Mouse (Mus musculus) CH12.LX (cell line): ENCODE measurements around the gene Gtpbp6. TPM values are rescaled to one million over a fixed set of nuclear protein-coding genes. Genes with fewer than 3 reads are reported as not detected.

Source experiments
- DNase-seq: peaks from one replicate; pipeline ENCODE4 v3.0.0-alpha.2; 2013; ENCODE audit errors: extremely low read depth
- H3K27ac ChIP-seq: 2 replicates; pipeline ENCODE4 v1.5.1; 2012; ENCODE audit warnings: low read depth, mild to moderate bottlenecking, control low read depth, moderate library complexity; ENCODE audit not compliant: insufficient read depth
- H3K27me3 ChIP-seq: replicated peaks from 2 replicates; pipeline ENCODE3; 2012; ENCODE audit warnings: inconsistent platforms
- H3K36me3 ChIP-seq, 2 experiments: replicated peaks in 1 of 2; 2 replicates each; pipeline versions ENCODE3 to v1.6.1; 2012; ENCODE audit warnings: inconsistent platforms in 1 of 2, low read length in 1 of 2, mild to moderate bottlenecking in 1 of 2, mixed read lengths in 1 of 2, moderate library complexity in 1 of 2; ENCODE audit not compliant: control insufficient read depth in 1 of 2, insufficient read depth in 1 of 2
- H3K4me1 ChIP-seq, 2 experiments: 2 replicates each; pipeline ENCODE4 v1.6.1; 2012; ENCODE audit warnings: inconsistent platforms in 1 of 2, moderate library complexity in 1 of 2; ENCODE audit not compliant: insufficient read depth in 2 of 2, control insufficient read depth in 1 of 2
- H3K4me2 ChIP-seq: 2 replicates; pipeline ENCODE4 v1.6.1; 2012; ENCODE audit warnings: low read depth, mild to moderate bottlenecking, control low read depth; ENCODE audit not compliant: poor library complexity, insufficient read depth, severe bottlenecking
- H3K4me3 ChIP-seq, 3 experiments: fragments of 150-350 bp in 1 of 3; sonication (generic) in 1 of 3; replicated peaks in 1 of 3; 2 replicates each; pipeline versions ENCODE3 to v1.5.1; 2011 to 2012; ENCODE audit warnings: low read depth in 2 of 3, low read length in 2 of 3, mild to moderate bottlenecking in 2 of 3, moderate library complexity in 2 of 3, control low read depth in 1 of 3, improper control_type of control experiment in 1 of 3, inconsistent platforms in 1 of 3, mixed read lengths in 1 of 3; ENCODE audit not compliant: poor library complexity in 1 of 3
- H3K79me2 ChIP-seq: replicated peaks from 2 replicates; pipeline ENCODE4 v1.6.1; 2012; ENCODE audit warnings: mild to moderate bottlenecking, moderate library complexity; ENCODE audit not compliant: control insufficient read depth, poor library complexity, insufficient read depth, severe bottlenecking; ENCODE audit errors: extremely low read depth
- H3K9ac ChIP-seq: 2 replicates; pipeline ENCODE4 v1.6.1; 2012; ENCODE audit warnings: low read depth, mild to moderate bottlenecking, control low read depth, moderate library complexity; ENCODE audit not compliant: insufficient read depth
- H3K9me3 ChIP-seq: replicated peaks from 2 replicates; pipeline ENCODE3; 2012; ENCODE audit warnings: low read length, inconsistent platforms, mixed read lengths
- CHD2 ChIP-seq: IDR thresholded peaks from 2 replicates; pipeline ENCODE4 v1.6.1; 2011; ENCODE audit warnings: low read length, improper control_type of control experiment
- E2F4 ChIP-seq: IDR thresholded peaks from 2 replicates; pipeline ENCODE4 v1.6.1; 2011; ENCODE audit warnings: low read depth, low read length, improper control_type of control experiment; ENCODE audit not compliant: insufficient replicate concordance
- GABPA ChIP-seq: IDR thresholded peaks from 2 replicates; pipeline ENCODE4 v1.6.1; 2012; ENCODE audit warnings: low read depth, low read length, improper control_type of control experiment, inconsistent platforms; ENCODE audit not compliant: insufficient replicate concordance
- IRF4 ChIP-seq: IDR thresholded peaks from 2 replicates; pipeline ENCODE4 v1.6.1; 2014; ENCODE audit warnings: low read depth, mild to moderate bottlenecking, inconsistent platforms, low read length, improper control_type of control experiment
- JUN ChIP-seq: IDR thresholded peaks from 2 replicates; pipeline ENCODE4 v1.6.1; 2011; ENCODE audit warnings: low read depth, mild to moderate bottlenecking, low read length, improper control_type of control experiment, moderate library complexity; ENCODE audit not compliant: insufficient read depth
- JUND ChIP-seq: conservative IDR thresholded peaks from 2 replicates; pipeline ENCODE4 v1.6.1; 2011; ENCODE audit warnings: low read depth, low read length, improper control_type of control experiment
- NRF1 ChIP-seq: IDR thresholded peaks from 2 replicates; pipeline ENCODE4 v1.6.1; 2014; ENCODE audit warnings: low read depth, mild to moderate bottlenecking, inconsistent platforms, low read length, improper control_type of control experiment, moderate library complexity
- POLR2A ChIP-seq: IDR thresholded peaks from 2 replicates; pipeline ENCODE4 v1.6.1; 2011; ENCODE audit warnings: low read depth, mild to moderate bottlenecking, improper control_type of control experiment, low read length
- RAD21 ChIP-seq: IDR thresholded peaks from 2 replicates; pipeline ENCODE4 v1.6.1; 2011; ENCODE audit warnings: low read depth, mild to moderate bottlenecking, low read length, improper control_type of control experiment, moderate library complexity
- RCOR1 ChIP-seq: conservative IDR thresholded peaks from 2 replicates; pipeline ENCODE4 v1.6.1; 2012; ENCODE audit warnings: low read depth, mild to moderate bottlenecking, inconsistent platforms, low read length, improper control_type of control experiment
- SIN3A ChIP-seq: IDR thresholded peaks from 2 replicates; pipeline ENCODE4 v1.6.1; 2012; ENCODE audit warnings: low read length, improper control_type of control experiment, inconsistent platforms
- TCF12 ChIP-seq: IDR thresholded peaks from 2 replicates; pipeline ENCODE4 v1.6.1; 2014; ENCODE audit warnings: low read depth, mild to moderate bottlenecking, inconsistent platforms, low read length, improper control_type of control experiment
- ZKSCAN1 ChIP-seq: IDR thresholded peaks from 2 replicates; pipeline ENCODE4 v1.6.1; 2012; ENCODE audit warnings: low read depth, inconsistent platforms, low read length, improper control_type of control experiment, borderline replicate concordance
- ZMIZ1 ChIP-seq: IDR thresholded peaks from 2 replicates; pipeline ENCODE4 v1.6.1; 2012; ENCODE audit warnings: low read depth, mild to moderate bottlenecking, inconsistent platforms, low read length, improper control_type of control experiment
- dilution Hi-C: fragments of 300-500 bp; cut with MboI; formaldehyde crosslinking; loops from 2 replicates; pipeline ENCODE4 v1.14.3; 2020; ENCODE audit warnings: low sequenced_read_pairs; ENCODE audit not compliant: extremely low pct_unique_long_range_greater_than_20kb, extremely low pct_ligation_motif_present
- in situ Hi-C: fragments of 300-500 bp; cut with MboI; formaldehyde crosslinking; loops from 3 replicates; pipeline ENCODE4 v1.14.3; 2019; ENCODE audit warnings: low sequenced_read_pairs, low pct_ligation_motif_present, low pct_unique_long_range_greater_than_20kb, mixed read lengths
- polyA plus RNA-seq: library from polyadenylated mRNA; unstranded; fragments of >175 nt; gene quantifications from 2 replicates; pipeline ENCODE4 v1.2.1, GENCODE M21; 2012; ENCODE audit warnings: low read depth; ENCODE audit not compliant: insufficient read length
- total RNA-seq, 2 experiments: library from RNA; depleted of rRNA; stranded (reverse); fragments of 300-350 nt in 1 of 2; fragments of >200 nt in 1 of 2; gene quantifications; 2 replicates each; pipeline ENCODE4 v1.2.3; 2012 to 2014

Gene Gtpbp6
- total and polyA plus RNA-seq, 3 experiments: 14.4 to 40.1 (median 27.9) TPM

DNA sequence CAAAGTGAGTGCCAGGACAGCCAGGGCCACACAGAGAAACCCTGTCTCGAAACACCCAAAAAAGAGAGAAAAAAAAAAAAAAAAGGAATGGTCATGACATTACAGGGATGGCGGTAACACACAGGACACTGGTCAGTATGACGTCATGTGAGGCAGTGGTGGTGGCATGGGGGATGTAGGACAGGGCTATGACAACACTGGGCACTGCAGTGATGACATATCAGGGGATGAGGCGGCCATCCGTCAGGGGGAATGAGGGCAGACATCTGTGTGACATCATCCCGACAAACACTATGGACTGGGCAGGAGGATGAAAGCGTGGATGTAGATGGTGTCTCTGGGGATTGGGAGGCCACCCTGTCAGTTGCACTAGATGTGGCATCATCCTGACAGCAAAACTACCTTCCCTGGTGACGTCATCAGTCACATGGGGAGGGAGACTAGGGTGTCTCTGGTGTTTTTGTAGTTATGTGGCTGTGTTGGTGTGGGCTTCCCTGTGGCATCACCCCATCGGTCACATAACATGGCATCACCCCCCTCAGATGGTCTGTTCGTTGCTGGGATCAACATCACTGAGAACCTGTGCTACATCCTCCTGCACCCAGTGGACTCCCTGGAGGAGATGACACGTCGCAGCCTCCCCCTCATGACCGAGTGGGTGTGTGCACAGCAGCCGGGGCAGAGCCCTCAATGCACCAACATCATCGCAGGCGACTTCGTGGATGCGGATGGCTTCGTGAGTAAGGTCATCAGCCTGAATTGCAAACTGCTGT lies 5.0 kb downstream of the Gtpbp6 start:
- no peak for TF ChIP-seq CHD2
- Histone ChIP-seq H3K9ac (no peak overlapping the region), H3K27ac (no peak overlapping the region), H3K27me3 (no peaks in the 10 kb centered on the region), H3K79me2 (peaks cover 18% of the 10 kb centered on the region; the same call in 1 of the 2 replicates), H3K4me2 (no peak overlapping the region), H3K4me1 (peaks cover 23 to 25% of the 10 kb centered on the region in 2 experiments), H3K4me3 (no peak overlapping the region), H3K36me3 (peaks cover 48 to 54% of the 10 kb centered on the region in 2 experiments), H3K9me3 (peaks cover 10% of the 10 kb centered on the region)
- in situ Hi-C loops (no loop called here), dilution Hi-C loops (no loop called here)
- DNase-seq: no peak

DNA sequence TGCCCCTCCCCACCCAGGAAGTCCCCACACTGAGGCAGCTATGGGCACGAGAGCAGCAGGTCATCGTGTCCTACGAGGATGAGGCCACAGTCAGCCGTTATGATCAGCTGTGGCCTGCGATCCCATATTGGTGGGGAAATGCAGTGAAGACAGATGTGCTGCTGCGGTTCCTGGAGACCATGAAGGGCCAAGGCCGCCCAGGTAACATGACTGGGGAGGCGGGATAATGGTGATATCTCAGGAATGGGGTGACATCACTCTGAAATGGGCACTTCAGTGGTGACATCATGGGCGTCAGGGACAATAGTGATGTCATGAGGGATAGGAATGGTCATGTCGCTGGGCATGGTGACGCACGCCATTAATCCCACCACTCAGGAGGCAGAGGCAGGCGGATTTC lies 5.6 kb downstream of the Gtpbp6 start:
- Histone ChIP-seq H3K4me1 (peaks cover 23 to 25% of the 10 kb centered on the region in 2 experiments), H3K9ac (no peak overlapping the region), H3K9me3 (peaks cover 10% of the 10 kb centered on the region), H3K27me3 (no peaks in the 10 kb centered on the region), H3K4me2 (no peak overlapping the region), H3K27ac (no peak overlapping the region), H3K4me3 (no peak overlapping the region), H3K79me2 (peaks cover 18% of the 10 kb centered on the region; the same call in 1 of the 2 replicates), H3K36me3 (peaks cover 48 to 54% of the 10 kb centered on the region in 2 experiments)
- TF ChIP-seq JUND (no peak), IRF4 (no peak), RCOR1 (no peak), RAD21 (no peak), SIN3A (no peak), ZMIZ1 (no peak), NRF1 (no peak), JUN (no peak), ZKSCAN1 (no peak), GABPA (no peak), E2F4 (no peak), POLR2A (no peak), TCF12 (no peak)
- in situ Hi-C loops (no loop called here), dilution Hi-C loops (no loop called here)
- no peak for DNase-seq
